Mouse (Mus musculus) erythroblast, embryonic 14.5 days (primary cell): ENCODE results near the gene Ip6k3. TPM values are rescaled to one million over a fixed set of nuclear protein-coding genes. Genes with fewer than 3 reads are reported as not detected.

Experiments used
- H3K27me3 ChIP-seq: 2 replicates; pipeline ENCODE4 v1.6.1; 2012; ENCODE audit warnings: inconsistent platforms; ENCODE audit not compliant: control insufficient read depth
- H3K36me3 ChIP-seq: 2 replicates; pipeline ENCODE4 v1.6.1; 2012; ENCODE audit warnings: mild to moderate bottlenecking, inconsistent platforms; ENCODE audit not compliant: control insufficient read depth
- H3K4me1 ChIP-seq: 2 replicates; pipeline ENCODE4 v1.6.1; 2012; ENCODE audit warnings: inconsistent platforms; ENCODE audit not compliant: control insufficient read depth
- H3K4me3 ChIP-seq: replicated peaks from 2 replicates; pipeline ENCODE3; 2012; ENCODE audit warnings: moderate library complexity, mild to moderate bottlenecking, inconsistent platforms
- H3K9me3 ChIP-seq: 2 replicates; pipeline ENCODE4 v1.6.1; 2012; ENCODE audit warnings: low read length, inconsistent platforms, mixed read lengths; ENCODE audit not compliant: control insufficient read depth
- GATA1 ChIP-seq: IDR thresholded peaks from 2 replicates; pipeline ENCODE4 v1.6.1; 2012; ENCODE audit warnings: low read length, inconsistent platforms, mixed read lengths
- TAL1 ChIP-seq: IDR thresholded peaks from 3 replicates; pipeline ENCODE4 v1.6.1; 2012; ENCODE audit warnings: low read length, inconsistent platforms, mixed read lengths
- polyA plus RNA-seq: library from polyadenylated mRNA; stranded (reverse); fragments of >175 nt; gene quantifications from 2 replicates; pipeline ENCODE4 v1.2.3, GENCODE M21; 2012

Ip6k3 gene
- polyA plus RNA-seq, 1 experiment, result not detected

DNA sequence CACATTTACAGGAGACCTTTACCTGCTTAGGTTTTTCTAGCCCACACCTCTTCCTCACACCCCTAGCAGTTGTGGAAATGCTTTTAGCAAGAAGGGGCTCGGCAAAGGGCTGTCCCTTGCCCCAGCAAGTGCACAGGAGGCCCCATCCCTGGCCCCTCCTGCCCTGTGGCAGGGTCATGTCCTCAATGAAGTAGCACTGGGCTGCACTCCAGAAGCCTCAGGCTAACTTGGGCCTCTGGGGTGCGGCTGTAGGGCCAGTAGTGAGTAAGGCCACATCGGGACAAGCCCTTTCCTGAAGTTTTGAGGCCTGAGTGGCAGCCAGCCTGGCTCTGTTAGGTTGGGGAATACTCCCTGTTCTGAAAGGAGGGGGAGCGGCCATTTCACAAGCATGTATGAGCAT, 6.7 kb downstream of the Ip6k3 start:
- TF ChIP-seq GATA1 (no peak), TAL1 (no peak)
- Histone ChIP-seq H3K27me3 (no peaks in the 10 kb centered on the region), H3K9me3 (no peaks in the 10 kb centered on the region), H3K4me1 (peaks cover 44% of the 10 kb centered on the region), H3K36me3 (no peaks in the 10 kb centered on the region), H3K4me3 (no peak overlapping the region)

GRCm38 (mm10) chr17:27159169-27159568, 8.4 kb downstream of the Ip6k3 start:
- Histone ChIP-seq H3K9me3 (no peaks in the 10 kb centered on the region), H3K27me3 (no peaks in the 10 kb centered on the region), H3K4me3 (no peak overlapping the region), H3K36me3 (no peaks in the 10 kb centered on the region), H3K4me1 (peaks cover 48% of the 10 kb centered on the region)
- no peak for TF ChIP-seq TAL1
- TF ChIP-seq GATA1, result no peak

DNA sequence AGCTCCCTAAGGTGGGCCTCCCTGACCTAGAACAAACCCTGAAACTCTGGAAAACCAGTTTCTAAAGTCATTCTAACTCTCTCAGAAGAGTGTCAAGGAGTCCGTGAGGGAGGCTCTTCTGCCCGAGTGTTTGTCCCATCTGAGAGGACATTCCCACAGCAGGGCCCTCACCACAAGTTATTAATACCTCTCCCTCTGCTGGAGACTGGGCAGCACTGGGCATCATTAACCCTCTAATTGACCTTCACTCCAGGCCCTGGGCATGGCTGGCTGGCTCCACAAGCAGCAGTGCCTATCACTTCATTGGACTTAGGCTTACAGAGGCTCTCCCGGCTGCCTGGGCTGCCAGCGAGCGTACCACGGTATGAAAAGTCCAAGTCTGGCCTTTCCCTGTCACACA, 9.2 kb downstream of the Ip6k3 start:
- Histone ChIP-seq H3K27me3 (no peaks in the 10 kb centered on the region), H3K36me3 (no peaks in the 10 kb centered on the region), H3K9me3 (no peaks in the 10 kb centered on the region), H3K4me3 (no peak overlapping the region), H3K4me1 (peaks cover 52% of the 10 kb centered on the region)
- TF ChIP-seq GATA1 (no peak), TAL1 (no peak)

DNA sequence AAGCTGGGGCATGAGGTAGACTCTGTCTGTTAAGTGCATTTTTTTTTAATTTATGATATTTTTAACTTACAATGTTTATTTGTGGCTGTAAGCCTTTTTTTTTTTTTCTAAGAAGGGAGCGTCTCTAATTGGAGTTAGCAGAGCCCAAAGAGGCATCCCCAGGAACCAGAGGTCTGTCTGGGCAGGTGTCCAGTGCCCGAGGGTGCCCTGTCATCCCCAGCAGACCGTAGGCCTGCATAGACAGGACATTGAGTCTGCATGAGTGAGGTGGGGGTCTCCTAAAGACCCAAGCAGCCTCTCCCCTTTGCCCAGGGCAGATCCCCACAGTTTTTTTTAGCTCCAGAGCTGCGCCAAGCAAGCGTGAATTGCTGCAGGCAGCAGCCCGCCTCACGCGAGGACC, 11.8 kb downstream of the Ip6k3 start:
- no peak for TF ChIP-seq GATA1
- no peak for TF ChIP-seq TAL1
- no peak overlapping the region for H3K4me3 ChIP-seq
- no peaks in the 10 kb centered on the region for H3K9me3 ChIP-seq
- H3K27me3 ChIP-seq, result no peaks in the 10 kb centered on the region
- no peaks in the 10 kb centered on the region for H3K36me3 ChIP-seq
- H3K4me1 ChIP-seq, result peaks cover 79% of the 10 kb centered on the region

DNA sequence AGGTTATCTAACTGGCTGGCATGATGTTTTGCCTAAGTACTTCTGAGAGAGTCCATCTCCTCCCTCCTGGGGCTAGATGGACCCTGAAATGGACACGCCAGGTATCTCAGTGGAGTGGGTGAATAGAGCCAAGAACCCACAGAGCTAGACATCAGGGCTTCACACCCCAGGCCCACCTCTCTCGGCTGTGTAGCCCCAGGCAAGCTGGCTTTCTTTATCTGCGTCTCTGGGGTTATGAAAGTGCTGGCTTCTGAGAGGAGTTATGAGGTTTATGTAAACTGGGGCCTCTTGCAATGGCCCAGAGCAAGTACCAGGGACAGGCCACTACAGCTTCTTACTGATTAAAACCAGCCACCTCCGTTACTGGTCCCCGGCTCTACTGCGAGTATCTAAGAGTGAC, 12.7 kb downstream of the Ip6k3 start:
- no peaks in the 10 kb centered on the region for H3K9me3 ChIP-seq
- H3K27me3 ChIP-seq, result no peaks in the 10 kb centered on the region
- no peak for TF ChIP-seq TAL1
- TF ChIP-seq GATA1, result no peak
- H3K4me3 ChIP-seq, result no peak overlapping the region
- no peaks in the 10 kb centered on the region for H3K36me3 ChIP-seq
- peaks cover 85% of the 10 kb centered on the region for H3K4me1 ChIP-seq

GRCm38 (mm10) chr17:27154256-27154655, 13.3 kb downstream of the Ip6k3 start:
- Histone ChIP-seq H3K4me1 (peaks cover 86% of the 10 kb centered on the region), H3K4me3 (no peak overlapping the region), H3K36me3 (no peaks in the 10 kb centered on the region), H3K27me3 (no peaks in the 10 kb centered on the region), H3K9me3 (no peaks in the 10 kb centered on the region)
- no peak for TF ChIP-seq GATA1
- TF ChIP-seq TAL1, result no peak

GRCm38 (mm10) chr17:27153773-27154193, 13.8 kb downstream of the Ip6k3 start:
- Histone ChIP-seq H3K4me3 (no peak overlapping the region), H3K4me1 (peaks cover 81% of the 10 kb centered on the region), H3K36me3 (no peaks in the 10 kb centered on the region), H3K9me3 (no peaks in the 10 kb centered on the region), H3K27me3 (no peaks in the 10 kb centered on the region)
- TF ChIP-seq GATA1, result no peak
- no peak for TF ChIP-seq TAL1

- Histone ChIP-seq H3K36me3 (no peaks in the 10 kb centered on the region), H3K4me1 (peaks cover 75% of the 10 kb centered on the region), H3K4me3 (peak overlapping the region; percentile 10), H3K27me3 (no peaks in the 10 kb centered on the region), H3K9me3 (no peaks in the 10 kb centered on the region)
- peak; percentile 74 for TF ChIP-seq TAL1
- peak; percentile 87 for TF ChIP-seq GATA1
Measured at GRCm38 (mm10) chr17:27152976-27153723, 14.4 kb downstream of the Ip6k3 start.

GRCm38 (mm10) chr17:27151411-27151810, 16.2 kb downstream of the Ip6k3 start:
- H3K4me1 ChIP-seq, result peaks cover 66% of the 10 kb centered on the region
- no peaks in the 10 kb centered on the region for H3K36me3 ChIP-seq
- no peaks in the 10 kb centered on the region for H3K9me3 ChIP-seq
- H3K4me3 ChIP-seq, result no peak overlapping the region
- 0 out of 2 replicates have a peak, but pooled peaks cover 3% of the 10 kb centered on the region for H3K27me3 ChIP-seq
- TF ChIP-seq TAL1 (no peak), GATA1 (no peak)
